Mouse (Mus musculus): ENCODE data around the gene Gnai2. TPM values are rescaled to one million over a fixed set of nuclear protein-coding genes. Genes with fewer than 3 reads are reported as not detected.

Gene Gnai2
- polyA plus RNA-seq, 1 experiment: 1,017 TPM

- Histone ChIP-seq H3K27ac (ENCODE audit: insufficient read depth, low read depth, low read length) (no peak overlapping the region), H3K4me3 (ENCODE audit: insufficient read depth, low read length) (no peak overlapping the region), H3K4me1 (ENCODE audit: control insufficient read depth, insufficient read depth, low read length) (peaks cover 3% of the 10 kb centered on the region)
- TF ChIP-seq POLR2A (IDR thresholded peaks at IDR 0.05; ENCODE audit: borderline replicate concordance, low read depth, low read length): no peak
Observed at GRCm38 (mm10) chr9:107605041-107605661, 30.0 kb downstream of the Gnai2 start.

- no peak for TF ChIP-seq POLR2A (IDR thresholded peaks at IDR 0.05; ENCODE audit: borderline replicate concordance, low read depth, low read length)
- TF ChIP-seq CTCF (IDR thresholded peaks at IDR 0.05; ENCODE audit: low read depth, low read length): no peak
- Histone ChIP-seq H3K27ac (ENCODE audit: insufficient read depth, low read depth, low read length) (no peak overlapping the region), H3K4me1 (ENCODE audit: control insufficient read depth, insufficient read depth, low read length) (peaks cover 3% of the 10 kb centered on the region), H3K4me3 (ENCODE audit: insufficient read depth, low read length) (no peak overlapping the region)
Observed at GRCm38 (mm10) chr9:107603251-107603650, 31.9 kb downstream of the Gnai2 start.

GRCm38 (mm10) chr9:107602068-107602648 is 33.0 kb downstream of the Gnai2 start:
- no peak overlapping the region for H3K4me3 ChIP-seq (ENCODE audit: insufficient read depth, low read length)
- no peak for TF ChIP-seq POLR2A (IDR thresholded peaks at IDR 0.05; ENCODE audit: borderline replicate concordance, low read depth, low read length)
- peak; percentile 76 for TF ChIP-seq CTCF (IDR thresholded peaks at IDR 0.05; ENCODE audit: low read depth, low read length)
- peaks cover 11% of the 10 kb centered on the region for H3K4me1 ChIP-seq (ENCODE audit: control insufficient read depth, insufficient read depth, low read length)
- H3K27ac ChIP-seq (ENCODE audit: insufficient read depth, low read depth, low read length): no peak overlapping the region

GRCm38 (mm10) chr9:107601275-107601674 is 33.9 kb downstream of the Gnai2 start:
- peaks cover 20% of the 10 kb centered on the region for H3K4me1 ChIP-seq (ENCODE audit: control insufficient read depth, insufficient read depth, low read length)
- H3K4me3 ChIP-seq (ENCODE audit: insufficient read depth, low read length): no peak overlapping the region
- TF ChIP-seq CTCF (IDR thresholded peaks at IDR 0.05; ENCODE audit: low read depth, low read length): no peak
- TF ChIP-seq POLR2A (IDR thresholded peaks at IDR 0.05; ENCODE audit: borderline replicate concordance, low read depth, low read length): no peak
- H3K27ac ChIP-seq (ENCODE audit: insufficient read depth, low read depth, low read length): no peak overlapping the region

GRCm38 (mm10) chr9:107600745-107601144 is 34.4 kb downstream of the Gnai2 start:
- TF ChIP-seq CTCF (IDR thresholded peaks at IDR 0.05; ENCODE audit: low read depth, low read length) (no peak), POLR2A (IDR thresholded peaks at IDR 0.05; ENCODE audit: borderline replicate concordance, low read depth, low read length) (no peak)
- Histone ChIP-seq H3K27ac (ENCODE audit: insufficient read depth, low read depth, low read length) (no peak overlapping the region), H3K4me1 (ENCODE audit: control insufficient read depth, insufficient read depth, low read length) (peaks cover 20% of the 10 kb centered on the region), H3K4me3 (ENCODE audit: insufficient read depth, low read length) (no peak overlapping the region)

GRCm38 (mm10) chr9:107599842-107600241 is 35.3 kb downstream of the Gnai2 start:
- TF ChIP-seq CTCF (IDR thresholded peaks at IDR 0.05; ENCODE audit: low read depth, low read length) (no peak), POLR2A (IDR thresholded peaks at IDR 0.05; ENCODE audit: borderline replicate concordance, low read depth, low read length) (no peak)
- Histone ChIP-seq H3K4me1 (ENCODE audit: control insufficient read depth, insufficient read depth, low read length) (peaks cover 20% of the 10 kb centered on the region), H3K4me3 (ENCODE audit: insufficient read depth, low read length) (no peak overlapping the region), H3K27ac (ENCODE audit: insufficient read depth, low read depth, low read length) (no peak overlapping the region)

- TF ChIP-seq CTCF (IDR thresholded peaks at IDR 0.05; ENCODE audit: low read depth, low read length): no peak
- TF ChIP-seq POLR2A (IDR thresholded peaks at IDR 0.05; ENCODE audit: borderline replicate concordance, low read depth, low read length): no peak
- Histone ChIP-seq H3K4me1 (ENCODE audit: control insufficient read depth, insufficient read depth, low read length) (peaks cover 20% of the 10 kb centered on the region), H3K27ac (ENCODE audit: insufficient read depth, low read depth, low read length) (no peak overlapping the region), H3K4me3 (ENCODE audit: insufficient read depth, low read length) (no peak overlapping the region)
Observed at GRCm38 (mm10) chr9:107599433-107599832, 35.7 kb downstream of the Gnai2 start.

GRCm38 (mm10) chr9:107598385-107598784 is 36.8 kb downstream of the Gnai2 start:
- peaks cover 20% of the 10 kb centered on the region for H3K4me1 ChIP-seq (ENCODE audit: control insufficient read depth, insufficient read depth, low read length)
- H3K4me3 ChIP-seq (ENCODE audit: insufficient read depth, low read length): no peak overlapping the region
- TF ChIP-seq POLR2A (IDR thresholded peaks at IDR 0.05; ENCODE audit: borderline replicate concordance, low read depth, low read length) (no peak), CTCF (IDR thresholded peaks at IDR 0.05; ENCODE audit: low read depth, low read length) (no peak)
- H3K27ac ChIP-seq (ENCODE audit: insufficient read depth, low read depth, low read length): no peak overlapping the region

- Histone ChIP-seq H3K4me3 (ENCODE audit: insufficient read depth, low read length) (no peak overlapping the region), H3K4me1 (ENCODE audit: control insufficient read depth, insufficient read depth, low read length) (peaks cover 17% of the 10 kb centered on the region), H3K27ac (ENCODE audit: insufficient read depth, low read depth, low read length) (no peak overlapping the region)
- TF ChIP-seq POLR2A (IDR thresholded peaks at IDR 0.05; ENCODE audit: borderline replicate concordance, low read depth, low read length) (no peak), CTCF (IDR thresholded peaks at IDR 0.05; ENCODE audit: low read depth, low read length) (no peak)
Observed at GRCm38 (mm10) chr9:107596619-107597569, 38.3 kb downstream of the Gnai2 start.
